Mouse (Mus musculus): ENCODE results near the gene Itpkb.

GRCm38 (mm10) chr1:180347907-180348306, 17.6 kb downstream of the Itpkb start:
- TF ChIP-seq CTCF (IDR thresholded peaks at IDR 0.05; ENCODE audit: borderline replicate concordance, extremely low read depth, insufficient read depth, insufficient read length) (no peak), POLR2A (IDR thresholded peaks at IDR 0.05; ENCODE audit: borderline replicate concordance, extremely low read depth, insufficient read depth, insufficient read length, poor library complexity, severe bottlenecking) (no peak)
